Mouse (Mus musculus) frontal cortex, adult 2 months (tissue): ENCODE data around the gene Usp10. TPM values are rescaled to one million over a fixed set of nuclear protein-coding genes. Genes with fewer than 3 reads are reported as not detected.

ENCODE experiments used
- DNase-seq, 2 experiments: peaks; one replicate each; pipeline ENCODE4 v3.0.0; 2022; ENCODE audit warnings: low spot score in 1 of 2; ENCODE audit errors: extremely low spot score in 1 of 2
- polyA plus RNA-seq: library from polyadenylated mRNA; depleted of rRNA; stranded (reverse); fragments of >200 nt; gene quantifications from 2 replicates; pipeline ENCODE4 v1.2.3, GENCODE M21; 2012

The Usp10 gene
- polyA plus RNA-seq, 1 experiment = 86.8 TPM

GRCm38 (mm10) chr8:119952747-119953146 lies 42.6 kb downstream of the Usp10 start:
- DNase-seq = peak; percentile 74 to 81

- DNase-seq = peak in 1 of 2 experiments; percentile 20
These were observed 45.2 kb downstream of the Usp10 start for GRCm38 (mm10) chr8:119955333-119955732.

- no peak for DNase-seq
These were observed 47.9 kb downstream of the Usp10 start for GRCm38 (mm10) chr8:119958076-119958475.

- peak; percentile 40 to 81 for DNase-seq
These were observed 50.5 kb downstream of the Usp10 start for GRCm38 (mm10) chr8:119960531-119961104.

GRCm38 (mm10) chr8:119964859-119965258 lies 54.7 kb downstream of the Usp10 start:
- DNase-seq = no peak

GRCm38 (mm10) chr8:119967435-119967834 lies 57.3 kb downstream of the Usp10 start:
- DNase-seq = no peak

GRCm38 (mm10) chr8:119970169-119970568 lies 60.0 kb downstream of the Usp10 start:
- DNase-seq = peak in 1 of 2 experiments; percentile 62

- no peak for DNase-seq
These were observed 62.4 kb downstream of the Usp10 start for GRCm38 (mm10) chr8:119972558-119972957.

GRCm38 (mm10) chr8:119978770-119979381 lies 68.7 kb downstream of the Usp10 start:
- no peak for DNase-seq

- DNase-seq = no peak
These were observed 71.1 kb downstream of the Usp10 start for GRCm38 (mm10) chr8:119981253-119981652.

- DNase-seq = no peak
These were observed 73.9 kb downstream of the Usp10 start for GRCm38 (mm10) chr8:119984085-119984484.

- DNase-seq = no peak
These were observed 76.0 kb downstream of the Usp10 start for GRCm38 (mm10) chr8:119986174-119986573.

GRCm38 (mm10) chr8:119988087-119988486 lies 77.9 kb downstream of the Usp10 start:
- no peak for DNase-seq

GRCm38 (mm10) chr8:119992249-119992648 lies 82.1 kb downstream of the Usp10 start, which contains the start of gene Crispld2:
TSS of gene Crispld2 (plus strand) at chr8:119992438.
- DNase-seq = peak; percentile 11 to 59

- no peak for DNase-seq
These were observed 84.0 kb downstream of the Usp10 start for GRCm38 (mm10) chr8:119994114-119994513.

- no peak for DNase-seq
These were observed 84.4 kb downstream of the Usp10 start for GRCm38 (mm10) chr8:119994556-119994955.

- no peak for DNase-seq
These were observed 87.1 kb downstream of the Usp10 start for GRCm38 (mm10) chr8:119997266-119997665.

- DNase-seq = no peak
These were observed 90.3 kb downstream of the Usp10 start for GRCm38 (mm10) chr8:120000461-120000860.

- DNase-seq = no peak
These were observed 91.6 kb downstream of the Usp10 start for GRCm38 (mm10) chr8:120001712-120002111.

GRCm38 (mm10) chr8:120002348-120002747 lies 92.2 kb downstream of the Usp10 start:
- DNase-seq = no peak

GRCm38 (mm10) chr8:120004154-120004702 lies 94.1 kb downstream of the Usp10 start:
- no peak for DNase-seq
